Mouse (Mus musculus) macrophage (primary cell): ENCODE results near the gene Exoc4. TPM values are rescaled to one million over a fixed set of nuclear protein-coding genes. Genes with fewer than 3 reads are reported as not detected.
A peak's percentile ranks its signal among the peaks of the same experiment; 100 is the strongest.

ENCODE experiments used
- H3K27ac ChIP-seq: fragments of 350-480 bp; formaldehyde crosslinking; 2 replicates; pipeline ENCODE4 v1.9.0; 2021
- H3K36me3 ChIP-seq: fragments of 350-480 bp; formaldehyde crosslinking; 2 replicates; pipeline ENCODE4 v1.9.0; 2021; ENCODE audit errors: inconsistent target
- H3K4me3 ChIP-seq: fragments of 350-480 bp; formaldehyde crosslinking; 2 replicates; pipeline ENCODE4 v1.9.0; 2021; ENCODE audit errors: inconsistent target
- H3K79me2 ChIP-seq: fragments of 350-480 bp; formaldehyde crosslinking; 2 replicates; pipeline ENCODE4 v1.9.0; 2021; ENCODE audit errors: inconsistent target
- WGBS: methylation state at CpG from one replicate; pipeline ENCODE4 v1.1.7; 2026; ENCODE audit warnings: inconsistent platforms; ENCODE audit not compliant: missing documents; 5-methylcytosine and 5-hydroxymethylcytosine counted together
- polyA plus RNA-seq: library from polyadenylated mRNA; stranded (reverse); fragments of 250-400 nt; gene quantifications from 3 replicates; pipeline ENCODE4 v1.2.4, GENCODE M21; 2018; ENCODE audit warnings: inconsistent platforms

The Exoc4 gene
- polyA plus RNA-seq, 1 experiment from 2014 or later, result 52.1 TPM

- Histone ChIP-seq H3K27ac (no peak overlapping the region), H3K36me3 (no peaks in the 10 kb centered on the region), H3K79me2 (no peaks in the 10 kb centered on the region), H3K4me3 (no peak overlapping the region)
- WGBS, result 91% methylated on average over 5 of the region's 5 CpGs
These were observed 217.4 kb downstream of the Exoc4 start for GRCm38 (mm10) chr6:33466168-33466839.

GRCm38 (mm10) chr6:33468480-33468879 is 219.6 kb downstream of the Exoc4 start:
- whole genome bisulfite sequencing, result 99% methylated on average over 5 of the region's 5 CpGs
- Histone ChIP-seq H3K79me2 (no peaks in the 10 kb centered on the region), H3K36me3 (no peaks in the 10 kb centered on the region), H3K4me3 (no peak overlapping the region), H3K27ac (no peak overlapping the region)

- H3K79me2 ChIP-seq, result no peaks in the 10 kb centered on the region
- H3K36me3 ChIP-seq, result no peaks in the 10 kb centered on the region
- no peak overlapping the region for H3K27ac ChIP-seq
- 84% methylated on average over 2 of the region's 2 CpGs for WGBS
- no peak overlapping the region for H3K4me3 ChIP-seq
These were observed 227.2 kb downstream of the Exoc4 start for GRCm38 (mm10) chr6:33476134-33476533.

GRCm38 (mm10) chr6:33484568-33484967 is 235.7 kb downstream of the Exoc4 start:
- Histone ChIP-seq H3K4me3 (no peak overlapping the region), H3K27ac (no peak overlapping the region), H3K36me3 (no peaks in the 10 kb centered on the region), H3K79me2 (no peaks in the 10 kb centered on the region)
- 90% methylated on average over 9 of the region's 9 CpGs for WGBS

DNA sequence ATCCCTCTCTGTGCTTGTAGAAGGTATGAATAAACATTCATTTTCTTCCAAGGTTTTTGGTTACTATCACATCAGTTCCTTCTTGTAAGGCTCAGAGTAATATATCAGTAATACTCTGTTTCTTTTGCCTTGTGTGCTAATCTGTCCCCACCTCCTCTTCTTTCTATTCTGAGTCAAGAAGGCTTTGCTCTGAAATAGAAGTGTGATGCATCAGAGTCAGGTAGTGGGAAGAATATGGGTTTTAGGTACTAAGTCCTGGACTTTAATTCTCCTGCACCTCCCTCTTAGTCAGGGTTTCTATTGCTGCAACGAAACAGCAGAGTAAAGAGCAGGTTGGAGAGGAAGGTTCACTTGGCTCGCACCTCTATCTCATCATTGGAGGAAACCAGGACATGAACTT is 240.9 kb downstream of the Exoc4 start:
- Histone ChIP-seq H3K79me2 (no peaks in the 10 kb centered on the region), H3K36me3 (no peaks in the 10 kb centered on the region), H3K4me3 (no peak overlapping the region), H3K27ac (no peak overlapping the region)
- WGBS, result 96% methylated on average over 2 of the region's 2 CpGs

DNA sequence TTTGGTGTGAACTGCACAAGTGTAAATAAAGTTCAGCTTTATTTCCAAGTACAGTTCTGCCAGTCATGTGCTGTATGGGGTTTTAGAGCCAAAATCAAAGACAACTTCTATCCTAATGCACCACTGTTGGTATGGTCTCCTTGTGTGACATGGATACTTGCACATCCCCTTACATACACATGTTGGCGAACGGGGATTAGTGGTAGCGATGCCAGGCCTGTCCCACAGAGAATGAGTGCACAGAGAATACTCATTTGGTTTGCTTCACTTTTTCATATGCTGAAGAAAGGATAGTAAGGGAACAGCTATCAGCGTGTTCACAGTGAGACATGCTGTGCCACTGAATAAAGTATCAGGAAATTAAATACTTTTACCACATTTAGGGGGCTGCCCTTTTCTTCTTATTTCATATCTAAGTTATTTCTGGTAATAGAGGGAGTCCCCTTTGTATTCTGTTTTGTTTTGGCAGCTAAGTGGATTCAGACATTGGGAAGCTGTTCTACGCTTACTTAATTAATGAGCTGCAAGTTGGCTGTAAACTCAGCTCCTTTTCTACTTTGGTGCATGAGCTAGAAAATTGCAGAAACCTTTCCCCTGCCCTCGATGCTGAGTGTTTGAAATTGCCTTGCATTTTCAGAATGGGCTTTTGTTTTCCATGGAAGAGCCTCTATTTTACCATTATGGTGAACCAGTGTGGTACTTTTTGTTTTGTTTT is 247.4 kb downstream of the Exoc4 start:
- Histone ChIP-seq H3K27ac (no peak overlapping the region), H3K36me3 (no peaks in the 10 kb centered on the region), H3K79me2 (no peaks in the 10 kb centered on the region), H3K4me3 (no peak overlapping the region)
- 87% methylated on average over 6 of the region's 6 CpGs for WGBS

- Histone ChIP-seq H3K36me3 (no peaks in the 10 kb centered on the region), H3K4me3 (no peak overlapping the region), H3K27ac (no peak overlapping the region), H3K79me2 (no peaks in the 10 kb centered on the region)
These were observed 248.5 kb downstream of the Exoc4 start for GRCm38 (mm10) chr6:33497348-33497747.

DNA sequence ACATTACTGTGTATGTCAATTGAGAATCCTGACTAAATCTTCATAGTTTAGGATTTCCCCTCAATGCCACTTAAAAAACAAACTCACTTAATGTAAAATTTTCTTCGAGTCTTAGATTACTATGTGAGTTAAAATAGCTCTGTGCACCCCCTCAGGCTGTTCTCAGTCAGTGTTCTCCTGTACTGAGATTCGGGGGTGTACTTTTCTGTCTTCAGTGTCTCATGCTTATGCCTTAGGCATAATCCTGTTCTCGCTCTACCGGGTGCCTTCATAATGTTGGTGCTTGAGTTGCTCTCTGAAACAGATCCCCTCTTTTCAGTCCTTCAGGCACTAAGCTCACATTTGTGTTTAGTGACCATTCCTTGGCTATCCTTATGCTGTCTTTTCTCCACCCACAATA is 253.5 kb downstream of the Exoc4 start:
- H3K36me3 ChIP-seq, result no peaks in the 10 kb centered on the region
- WGBS, result 95% methylated on average over 4 of the region's 4 CpGs
- no peaks in the 10 kb centered on the region for H3K79me2 ChIP-seq
- no peak overlapping the region for H3K27ac ChIP-seq
- H3K4me3 ChIP-seq, result no peak overlapping the region

DNA sequence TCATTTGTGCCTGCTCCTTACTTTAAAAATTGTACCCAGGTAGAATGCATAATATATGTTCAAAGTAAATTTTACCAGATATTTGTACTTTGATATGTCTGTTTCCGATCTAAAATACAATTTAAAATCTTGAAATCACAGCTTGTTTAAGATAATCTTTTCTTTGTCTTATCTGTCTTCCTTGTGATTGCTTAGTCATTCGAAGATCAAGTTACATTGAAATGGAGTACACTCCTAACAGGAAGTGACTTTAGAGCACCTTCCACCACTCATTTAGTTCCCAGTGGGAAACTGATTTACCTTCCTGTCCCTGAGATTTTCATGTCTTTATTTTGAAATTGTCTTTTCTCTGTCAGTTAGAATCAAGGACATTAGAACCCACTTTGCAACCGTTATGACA is 254.5 kb downstream of the Exoc4 start:
- 85% methylated on average over 3 of the region's 3 CpGs for WGBS
- H3K4me3 ChIP-seq, result no peak overlapping the region
- no peaks in the 10 kb centered on the region for H3K36me3 ChIP-seq
- no peaks in the 10 kb centered on the region for H3K79me2 ChIP-seq
- H3K27ac ChIP-seq, result no peak overlapping the region

GRCm38 (mm10) chr6:33507134-33507533 is 258.2 kb downstream of the Exoc4 start:
- Histone ChIP-seq H3K79me2 (no peaks in the 10 kb centered on the region), H3K36me3 (no peaks in the 10 kb centered on the region), H3K27ac (no peak overlapping the region), H3K4me3 (no peak overlapping the region)

GRCm38 (mm10) chr6:33515391-33515790 is 266.5 kb downstream of the Exoc4 start:
- Histone ChIP-seq H3K36me3 (no peaks in the 10 kb centered on the region), H3K4me3 (peak overlapping the region; percentile 8; the same call in 1 of the 2 replicates), H3K27ac (peak overlapping the region; percentile 79), H3K79me2 (no peaks in the 10 kb centered on the region)
- WGBS, result 31% methylated on average over 4 of the region's 4 CpGs

GRCm38 (mm10) chr6:33516798-33517197 is 267.9 kb downstream of the Exoc4 start:
- 97% methylated on average over 5 of the region's 6 CpGs for WGBS

DNA sequence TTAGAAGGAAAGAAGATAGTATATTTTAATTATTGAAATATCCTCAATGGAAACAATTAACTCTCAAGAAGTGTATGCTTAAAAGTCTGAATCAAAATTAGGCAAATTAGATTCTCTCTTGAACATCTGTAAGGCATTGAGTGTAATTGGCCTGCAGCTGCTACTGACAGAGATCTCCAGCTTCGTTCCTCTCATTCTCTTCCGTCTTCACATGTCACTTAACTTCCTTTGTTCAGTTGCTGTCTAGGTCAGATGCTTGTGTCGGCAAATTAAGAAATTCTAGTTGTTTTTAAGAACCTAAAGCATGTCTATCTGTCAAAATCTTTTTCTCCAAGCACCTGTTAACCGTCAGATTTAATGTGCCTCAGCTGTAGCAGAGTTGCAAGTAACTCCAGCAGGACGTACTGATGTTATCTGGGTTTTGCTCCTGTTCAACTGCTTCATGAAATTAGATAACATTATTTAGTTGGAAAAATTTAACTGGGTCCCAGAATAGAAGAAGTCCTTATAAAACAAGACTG is 269.1 kb downstream of the Exoc4 start:
- H3K36me3 ChIP-seq, result no peaks in the 10 kb centered on the region
- H3K4me3 ChIP-seq, result no peak overlapping the region
- H3K27ac ChIP-seq, result no peak overlapping the region
- H3K79me2 ChIP-seq, result no peaks in the 10 kb centered on the region
- WGBS, result 54% methylated on average over 5 of the region's 5 CpGs

More at GRCm38 (mm10) chr6:33516798-33517197, 267.9 kb downstream of the Exoc4 start:
- Histone ChIP-seq H3K79me2 (no peaks in the 10 kb centered on the region), H3K36me3 (no peaks in the 10 kb centered on the region), H3K27ac (peak overlapping the region; percentile 79; the same call in 1 of the 2 replicates), H3K4me3 (no peak overlapping the region)

DNA sequence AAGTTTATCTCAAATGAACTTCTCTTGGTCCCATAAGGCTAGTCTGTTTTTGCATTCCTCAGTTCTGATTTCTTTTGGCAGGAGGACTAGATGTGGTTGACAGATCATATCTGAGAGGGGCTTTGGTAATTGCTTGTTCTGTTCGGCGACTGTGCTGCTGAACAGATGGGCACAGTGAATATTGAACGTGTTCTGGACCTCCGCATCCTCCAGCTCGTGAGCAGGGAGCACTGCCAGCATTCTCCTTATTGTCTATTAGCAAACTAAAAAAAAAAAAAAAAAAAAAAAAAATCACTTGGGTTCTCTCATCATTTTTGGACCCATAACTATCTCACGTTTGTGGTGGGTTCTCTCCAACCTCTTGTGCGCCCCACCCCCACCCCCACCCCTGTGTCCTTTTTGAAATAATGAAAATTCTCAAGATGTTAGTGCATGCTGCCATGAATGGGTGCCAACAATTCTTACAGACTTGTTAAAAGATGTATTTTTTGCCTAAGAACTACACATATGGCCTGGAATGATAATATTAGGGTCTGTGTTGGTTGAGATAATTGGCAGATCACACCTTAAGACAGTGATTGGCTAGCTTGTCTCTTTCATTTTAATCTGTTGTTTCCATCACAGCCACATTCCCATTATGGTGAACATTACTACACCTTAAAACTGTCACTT is 276.9 kb downstream of the Exoc4 start:
- H3K4me3 ChIP-seq, result no peak overlapping the region
- no peaks in the 10 kb centered on the region for H3K79me2 ChIP-seq
- no peak overlapping the region for H3K27ac ChIP-seq
- 100% methylated on average over 3 of the region's 7 CpGs for WGBS
- no peaks in the 10 kb centered on the region for H3K36me3 ChIP-seq

- Histone ChIP-seq H3K27ac (no peak overlapping the region), H3K4me3 (no peak overlapping the region), H3K36me3 (no peaks in the 10 kb centered on the region), H3K79me2 (no peaks in the 10 kb centered on the region)
- WGBS, result 90% methylated on average over 1 of the region's 1 CpGs
These were observed 291.5 kb downstream of the Exoc4 start for GRCm38 (mm10) chr6:33540356-33540755.
